Mouse (Mus musculus): ENCODE measurements around the gene Mthfd1. TPM values are rescaled to one million over a fixed set of nuclear protein-coding genes. Genes with fewer than 3 reads are reported as not detected.

Mthfd1 gene
- polyA plus RNA-seq, 1 experiment from 2014 or later, result 85.5 TPM

- Histone ChIP-seq H3K4me2 (ENCODE audit: low read depth, low read length) (no peak overlapping the region), H3K27me3 (ENCODE audit: control insufficient read depth, insufficient read depth, low read length) (no peaks in the 10 kb centered on the region), H3K36me3 (replicated peaks; ENCODE audit: control insufficient read depth, insufficient read depth, low read depth, low read length) (no peaks in the 10 kb centered on the region), H3K9me3 (replicated peaks; ENCODE audit: control insufficient read depth, low read length) (no peaks in the 10 kb centered on the region), H3K27ac (replicated peaks; ENCODE audit: low read depth, low read length) (no peak overlapping the region), H3K9ac (replicated peaks; ENCODE audit: low read length) (no peak overlapping the region), H3K4me1 (ENCODE audit: control insufficient read depth, insufficient read depth, low read length) (no peaks in the 10 kb centered on the region), H3K4me3 (ENCODE audit: low read depth, low read length) (no peak overlapping the region)
- ATAC-seq (replicated peaks; ENCODE audit: insufficient number of reproducible peaks, low FRiP score, low TSS enrichment, low read depth) (no peak), DNase-seq (ENCODE audit: low spot score) (no peak)
- 73% methylated on average over 7 of the region's 7 CpGs for WGBS
These were observed 15.1 kb upstream of the Mthfd1 start for GRCm38 (mm10) chr12:76239839-76240571.

- H3K4me2 ChIP-seq (ENCODE audit: low read depth, low read length), result no peak overlapping the region
- no peak overlapping the region for H3K27ac ChIP-seq (replicated peaks; ENCODE audit: low read depth, low read length)
- no peak overlapping the region for H3K4me3 ChIP-seq (ENCODE audit: low read depth, low read length)
- no peak for DNase-seq (ENCODE audit: low spot score)
- H3K4me1 ChIP-seq (ENCODE audit: control insufficient read depth, insufficient read depth, low read length), result no peaks in the 10 kb centered on the region
- ATAC-seq (replicated peaks; ENCODE audit: insufficient number of reproducible peaks, low FRiP score, low TSS enrichment, low read depth), result no peak
- 86% methylated on average over 3 of the region's 3 CpGs for WGBS
- no peaks in the 10 kb centered on the region for H3K9me3 ChIP-seq (replicated peaks; ENCODE audit: control insufficient read depth, low read length)
- no peak overlapping the region for H3K9ac ChIP-seq (replicated peaks; ENCODE audit: low read length)
- H3K27me3 ChIP-seq (ENCODE audit: control insufficient read depth, insufficient read depth, low read length), result no peaks in the 10 kb centered on the region
- no peaks in the 10 kb centered on the region for H3K36me3 ChIP-seq (replicated peaks; ENCODE audit: control insufficient read depth, insufficient read depth, low read depth, low read length)
These were observed 14.4 kb upstream of the Mthfd1 start for GRCm38 (mm10) chr12:76240670-76241069.

- no peaks in the 10 kb centered on the region for H3K4me1 ChIP-seq (ENCODE audit: control insufficient read depth, insufficient read depth, low read length)
- ATAC-seq (replicated peaks; ENCODE audit: insufficient number of reproducible peaks, low FRiP score, low TSS enrichment, low read depth), result no peak
- no peak overlapping the region for H3K27ac ChIP-seq (replicated peaks; ENCODE audit: low read depth, low read length)
- no peak overlapping the region for H3K4me3 ChIP-seq (ENCODE audit: low read depth, low read length)
- WGBS, result 76% methylated on average over 3 of the region's 3 CpGs
- no peaks in the 10 kb centered on the region for H3K36me3 ChIP-seq (replicated peaks; ENCODE audit: control insufficient read depth, insufficient read depth, low read depth, low read length)
- H3K9me3 ChIP-seq (replicated peaks; ENCODE audit: control insufficient read depth, low read length), result no peaks in the 10 kb centered on the region
- no peak overlapping the region for H3K4me2 ChIP-seq (ENCODE audit: low read depth, low read length)
- H3K9ac ChIP-seq (replicated peaks; ENCODE audit: low read length), result no peak overlapping the region
- H3K27me3 ChIP-seq (ENCODE audit: control insufficient read depth, insufficient read depth, low read length), result no peaks in the 10 kb centered on the region
- DNase-seq (ENCODE audit: low spot score), result no peak
These were observed 14.0 kb upstream of the Mthfd1 start for GRCm38 (mm10) chr12:76241084-76241483.

GRCm38 (mm10) chr12:76241833-76242232 is 13.3 kb upstream of the Mthfd1 start:
- 60% methylated on average over 5 of the region's 5 CpGs for WGBS
- H3K9ac ChIP-seq (replicated peaks; ENCODE audit: low read length), result no peak overlapping the region
- no peaks in the 10 kb centered on the region for H3K4me1 ChIP-seq (ENCODE audit: control insufficient read depth, insufficient read depth, low read length)
- no peak overlapping the region for H3K4me2 ChIP-seq (ENCODE audit: low read depth, low read length)
- no peaks in the 10 kb centered on the region for H3K9me3 ChIP-seq (replicated peaks; ENCODE audit: control insufficient read depth, low read length)
- DNase-seq (ENCODE audit: low spot score), result no peak
- H3K27ac ChIP-seq (replicated peaks; ENCODE audit: low read depth, low read length), result no peak overlapping the region
- no peaks in the 10 kb centered on the region for H3K27me3 ChIP-seq (ENCODE audit: control insufficient read depth, insufficient read depth, low read length)
- no peaks in the 10 kb centered on the region for H3K36me3 ChIP-seq (replicated peaks; ENCODE audit: control insufficient read depth, insufficient read depth, low read depth, low read length)
- H3K4me3 ChIP-seq (ENCODE audit: low read depth, low read length), result no peak overlapping the region
- no peak for ATAC-seq (replicated peaks; ENCODE audit: insufficient number of reproducible peaks, low FRiP score, low TSS enrichment, low read depth)

GRCm38 (mm10) chr12:76244981-76245380 is 10.1 kb upstream of the Mthfd1 start:
- Histone ChIP-seq H3K9ac (replicated peaks; ENCODE audit: low read length) (no peak overlapping the region), H3K27me3 (ENCODE audit: control insufficient read depth, insufficient read depth, low read length) (no peaks in the 10 kb centered on the region), H3K4me1 (ENCODE audit: control insufficient read depth, insufficient read depth, low read length) (no peaks in the 10 kb centered on the region), H3K27ac (replicated peaks; ENCODE audit: low read depth, low read length) (no peak overlapping the region), H3K4me3 (ENCODE audit: low read depth, low read length) (no peak overlapping the region), H3K9me3 (replicated peaks; ENCODE audit: control insufficient read depth, low read length) (no peaks in the 10 kb centered on the region), H3K36me3 (replicated peaks; ENCODE audit: control insufficient read depth, insufficient read depth, low read depth, low read length) (no peaks in the 10 kb centered on the region), H3K4me2 (ENCODE audit: low read depth, low read length) (no peak overlapping the region)
- ATAC-seq (replicated peaks; ENCODE audit: insufficient number of reproducible peaks, low FRiP score, low TSS enrichment, low read depth) (no peak), DNase-seq (ENCODE audit: low spot score) (no peak)
- WGBS, result 88% methylated on average over 8 of the region's 8 CpGs

GRCm38 (mm10) chr12:76246646-76247045 is 8.5 kb upstream of the Mthfd1 start, which contains the start of gene Tex21:
Gene Tex21, minus strand, starts transcription at chr12:76246746.
- no peaks in the 10 kb centered on the region for H3K27me3 ChIP-seq (ENCODE audit: control insufficient read depth, insufficient read depth, low read length)
- ATAC-seq (replicated peaks; ENCODE audit: insufficient number of reproducible peaks, low FRiP score, low TSS enrichment, low read depth), result no peak
- 85% methylated on average over 6 of the region's 6 CpGs for WGBS
- no peak within 1 kb of the TSS for H3K27ac ChIP-seq (replicated peaks; ENCODE audit: low read depth, low read length)
- DNase-seq (ENCODE audit: low spot score), result no peak
- H3K36me3 ChIP-seq (replicated peaks; ENCODE audit: control insufficient read depth, insufficient read depth, low read depth, low read length), result no peaks in the 10 kb centered on the region
- no peak within 1 kb of the TSS for H3K4me2 ChIP-seq (ENCODE audit: low read depth, low read length)
- no peak within 1 kb of the TSS for H3K9ac ChIP-seq (replicated peaks; ENCODE audit: low read length)
- H3K4me1 ChIP-seq (ENCODE audit: control insufficient read depth, insufficient read depth, low read length), result no peaks in the 10 kb centered on the region
- no peak within 1 kb of the TSS for H3K4me3 ChIP-seq (ENCODE audit: low read depth, low read length)
- H3K9me3 ChIP-seq (replicated peaks; ENCODE audit: control insufficient read depth, low read length), result no peaks in the 10 kb centered on the region

GRCm38 (mm10) chr12:76253090-76253489 is 2.0 kb upstream of the Mthfd1 start:
- WGBS, result 86% methylated on average over 1 of the region's 1 CpGs
- Histone ChIP-seq H3K9me3 (replicated peaks; ENCODE audit: control insufficient read depth, low read length) (no peaks in the 10 kb centered on the region), H3K4me1 (ENCODE audit: control insufficient read depth, insufficient read depth, low read length) (no peaks in the 10 kb centered on the region), H3K4me3 (ENCODE audit: low read depth, low read length) (no peak overlapping the region), H3K36me3 (replicated peaks; ENCODE audit: control insufficient read depth, insufficient read depth, low read depth, low read length) (no peaks in the 10 kb centered on the region), H3K27ac (replicated peaks; ENCODE audit: low read depth, low read length) (no peak overlapping the region), H3K9ac (replicated peaks; ENCODE audit: low read length) (no peak overlapping the region), H3K27me3 (ENCODE audit: control insufficient read depth, insufficient read depth, low read length) (no peaks in the 10 kb centered on the region), H3K4me2 (ENCODE audit: low read depth, low read length) (no peak overlapping the region)
- DNase-seq (ENCODE audit: low spot score), result no peak
- ATAC-seq (replicated peaks; ENCODE audit: insufficient number of reproducible peaks, low FRiP score, low TSS enrichment, low read depth), result no peak

GRCm38 (mm10) chr12:76253591-76253990 is 1.5 kb upstream of the Mthfd1 start:
- no peak for DNase-seq (ENCODE audit: low spot score)
- H3K4me1 ChIP-seq (ENCODE audit: control insufficient read depth, insufficient read depth, low read length), result no peaks in the 10 kb centered on the region
- ATAC-seq (replicated peaks; ENCODE audit: insufficient number of reproducible peaks, low FRiP score, low TSS enrichment, low read depth), result no peak
- H3K4me3 ChIP-seq (ENCODE audit: low read depth, low read length), result no peak overlapping the region
- 77% methylated on average over 2 of the region's 2 CpGs for WGBS
- H3K4me2 ChIP-seq (ENCODE audit: low read depth, low read length), result no peak overlapping the region
- no peak overlapping the region for H3K9ac ChIP-seq (replicated peaks; ENCODE audit: low read length)
- no peaks in the 10 kb centered on the region for H3K9me3 ChIP-seq (replicated peaks; ENCODE audit: control insufficient read depth, low read length)
- no peaks in the 10 kb centered on the region for H3K27me3 ChIP-seq (ENCODE audit: control insufficient read depth, insufficient read depth, low read length)
- H3K27ac ChIP-seq (replicated peaks; ENCODE audit: low read depth, low read length), result no peak overlapping the region
- H3K36me3 ChIP-seq (replicated peaks; ENCODE audit: control insufficient read depth, insufficient read depth, low read depth, low read length), result no peaks in the 10 kb centered on the region
